In the genomic region with DNA sequence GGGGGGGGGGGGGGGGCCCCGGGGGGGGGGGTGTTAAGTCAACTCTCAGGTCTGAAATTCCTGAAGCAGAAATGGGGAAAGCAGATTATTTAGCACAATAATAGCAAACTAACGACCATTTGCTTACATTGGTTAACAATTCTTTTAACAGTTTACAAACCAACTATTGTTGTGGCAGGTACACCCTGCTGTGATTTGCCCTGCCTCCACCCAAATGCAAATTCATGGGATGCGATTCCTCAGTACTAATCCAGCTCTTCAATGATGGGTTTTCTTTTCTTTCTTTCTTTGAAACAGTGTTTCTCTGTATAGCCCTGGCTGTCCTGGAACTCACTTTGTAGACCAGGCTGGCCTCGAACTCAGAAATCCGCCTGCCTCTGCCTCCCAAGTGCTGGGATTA, we compare ENCODE assay signal across 27 mouse cellular contexts.
"Had no signal": no experiment of that assay in that cellular context is flagged by ENCODE, and none has a peak within 500 bp of the region (broad histone marks: within the 10 kb centered on the region; RNA-seq: fewer than 3 reads in every experiment).

No protein-coding gene starts in this region.

- H3K4me1 ChIP-seq: embryonic facial prominence, embryonic 10.5 days; embryonic facial prominence, embryonic 12.5 days; embryonic facial prominence, embryonic 13.5 days; embryonic facial prominence, embryonic 15.5 days; forebrain, embryonic 10.5 days; forebrain, embryonic 12.5 days; forebrain, embryonic 13.5 days; forebrain, embryonic 15.5 days; heart, embryonic 10.5 days had no signal

- H3K9me3 ChIP-seq: embryonic facial prominence, embryonic 10.5 days; embryonic facial prominence, embryonic 12.5 days; embryonic facial prominence, embryonic 13.5 days; embryonic facial prominence, embryonic 15.5 days; forebrain, embryonic 10.5 days; forebrain, embryonic 12.5 days; forebrain, embryonic 13.5 days; forebrain, embryonic 15.5 days; heart, embryonic 10.5 days had no signal

- ATAC-seq: forebrain, embryonic 13.5 days; forebrain, embryonic 14.5 days; forebrain, embryonic 15.5 days; forebrain, embryonic 16.5 days; forebrain, postnatal 0 days had no signal

- H3K4me2 ChIP-seq: embryonic facial prominence, embryonic 12.5 days; embryonic facial prominence, embryonic 13.5 days; embryonic facial prominence, embryonic 15.5 days; forebrain, embryonic 12.5 days; forebrain, embryonic 13.5 days; forebrain, embryonic 15.5 days had no signal

- H3K36me3 ChIP-seq: embryonic facial prominence, embryonic 10.5 days; embryonic facial prominence, embryonic 12.5 days; embryonic facial prominence, embryonic 13.5 days; embryonic facial prominence, embryonic 15.5 days; forebrain, embryonic 10.5 days; forebrain, embryonic 12.5 days; forebrain, embryonic 15.5 days; heart, embryonic 10.5 days had no signal

- DNase-seq: cerebellum, adult 9-11 months; cerebellum, postnatal 10 days; cerebellum, postnatal 14 days; cerebellum, postnatal 25 days; cerebellum, postnatal 36 days; embryo, embryonic 11 days; forebrain, postnatal 0 days; gastrocnemius, adult 2 months; gastrocnemius, postnatal 10 days; gastrocnemius, postnatal 14 days; gastrocnemius, postnatal 25 days; gastrocnemius, postnatal 36 days; heart, adult 11 months; heart, adult 18-20 months; heart, adult 2 months had no signal

- H3K27me3 ChIP-seq: embryonic facial prominence, embryonic 12.5 days; embryonic facial prominence, embryonic 13.5 days; embryonic facial prominence, embryonic 15.5 days; forebrain, embryonic 12.5 days; forebrain, embryonic 13.5 days; forebrain, embryonic 15.5 days had no signal

- H3K4me3 ChIP-seq: embryonic facial prominence, embryonic 10.5 days; embryonic facial prominence, embryonic 12.5 days; embryonic facial prominence, embryonic 13.5 days; embryonic facial prominence, embryonic 15.5 days; erythroblast, embryonic 14.5 days; forebrain, embryonic 10.5 days; forebrain, embryonic 12.5 days; forebrain, embryonic 13.5 days; forebrain, embryonic 15.5 days; gastrocnemius, adult 2 months; heart, adult 2 months; heart, embryonic 10.5 days had no signal

- H3K27ac ChIP-seq: embryonic facial prominence, embryonic 10.5 days; embryonic facial prominence, embryonic 12.5 days; embryonic facial prominence, embryonic 13.5 days; embryonic facial prominence, embryonic 15.5 days; forebrain, embryonic 10.5 days; forebrain, embryonic 12.5 days; forebrain, embryonic 13.5 days; forebrain, embryonic 15.5 days; gastrocnemius, adult 2 months; heart, adult 2 months; heart, embryonic 10.5 days had no signal

- H3K9ac ChIP-seq: embryonic facial prominence, embryonic 12.5 days; embryonic facial prominence, embryonic 13.5 days; embryonic facial prominence, embryonic 15.5 days; forebrain, embryonic 12.5 days; forebrain, embryonic 13.5 days; forebrain, embryonic 15.5 days; forebrain, postnatal 0 days had no signal
